Mouse (Mus musculus): ENCODE measurements around the gene Fnip2.
"Not testable (repeated sequence)": the region's sequence is repeated elsewhere in the genome, so short reads cannot be mapped to it uniquely, and the experiment has no call there.

Fnip2 gene

GRCm38 (mm10) chr3:79475980-79476379, 91.6 kb downstream of the Fnip2 start:
- DNase-seq (ENCODE audit: low read depth) = no peak

- DNase-seq (ENCODE audit: low read depth) = no peak
Observed at GRCm38 (mm10) chr3:79474911-79475310, 92.7 kb downstream of the Fnip2 start.

- DNase-seq (ENCODE audit: low read depth) = no peak
Observed at GRCm38 (mm10) chr3:79472362-79472761, 95.2 kb downstream of the Fnip2 start.

- DNase-seq (ENCODE audit: low read depth) = no peak
Observed at GRCm38 (mm10) chr3:79469440-79469839, 98.2 kb downstream of the Fnip2 start.

- no peak for DNase-seq (ENCODE audit: low read depth)
Observed at GRCm38 (mm10) chr3:79458651-79459275, 108.8 kb downstream of the Fnip2 start.

GRCm38 (mm10) chr3:79455761-79456160, 111.8 kb downstream of the Fnip2 start:
- no peak for DNase-seq (ENCODE audit: low read depth)

GRCm38 (mm10) chr3:79452696-79453263, 114.8 kb downstream of the Fnip2 start:
- no peak for DNase-seq (ENCODE audit: low read depth)

- DNase-seq (ENCODE audit: low read depth) = no peak
Observed at GRCm38 (mm10) chr3:79449361-79449760, 118.2 kb downstream of the Fnip2 start.

GRCm38 (mm10) chr3:79448421-79448820, 119.2 kb downstream of the Fnip2 start:
- no peak for DNase-seq (ENCODE audit: low read depth)

GRCm38 (mm10) chr3:79446648-79447047, 120.9 kb downstream of the Fnip2 start:
- DNase-seq (ENCODE audit: low read depth) = not testable (repeated sequence)

GRCm38 (mm10) chr3:79446124-79446523, 121.5 kb downstream of the Fnip2 start:
- no peak for DNase-seq (ENCODE audit: low read depth)

- peak; percentile 18 for DNase-seq (ENCODE audit: low read depth)
Observed at GRCm38 (mm10) chr3:79445041-79445440, 122.6 kb downstream of the Fnip2 start.

- DNase-seq (ENCODE audit: low read depth) = no peak
Observed at GRCm38 (mm10) chr3:79443850-79444249, 123.7 kb downstream of the Fnip2 start.

- DNase-seq (ENCODE audit: low read depth) = no peak
Observed at GRCm38 (mm10) chr3:79440976-79441491, 126.6 kb downstream of the Fnip2 start.

GRCm38 (mm10) chr3:79438276-79438675, 129.3 kb downstream of the Fnip2 start:
- DNase-seq (ENCODE audit: low read depth) = no peak

GRCm38 (mm10) chr3:79436186-79436585, 131.4 kb downstream of the Fnip2 start:
- DNase-seq (ENCODE audit: low read depth) = no peak

GRCm38 (mm10) chr3:79434985-79435384, 132.6 kb downstream of the Fnip2 start:
- DNase-seq (ENCODE audit: low read depth) = no peak

- no peak for DNase-seq (ENCODE audit: low read depth)
Observed at GRCm38 (mm10) chr3:79434436-79434835, 133.2 kb downstream of the Fnip2 start.

GRCm38 (mm10) chr3:79433593-79433992, 134.0 kb downstream of the Fnip2 start:
- DNase-seq (ENCODE audit: low read depth) = no peak

- peak; percentile 63 for DNase-seq (ENCODE audit: low read depth)
Observed at GRCm38 (mm10) chr3:79425441-79425840, 142.2 kb downstream of the Fnip2 start.

GRCm38 (mm10) chr3:79418921-79419320, 148.7 kb downstream of the Fnip2 start:
- no peak for DNase-seq (ENCODE audit: low read depth)

- DNase-seq (ENCODE audit: low read depth) = no peak
Observed at GRCm38 (mm10) chr3:79416944-79417680, 150.5 kb downstream of the Fnip2 start.

GRCm38 (mm10) chr3:79415929-79416328, 151.7 kb downstream of the Fnip2 start:
- DNase-seq (ENCODE audit: low read depth) = no peak

Data from fibroblast of lung, adult 2 months (primary cell).